Mouse (Mus musculus): ENCODE results near the gene Faap100.
"Not testable (repeated sequence)": the region's sequence is repeated elsewhere in the genome, so short reads cannot be mapped to it uniquely, and the experiment has no call there.

The Faap100 gene

GRCm38 (mm10) chr11:120378611-120379540 is at the start of gene Faap100:
Gene Faap100 (minus strand): TSS chr11:120378764.
- DNase-seq (ENCODE audit: extremely low read depth, low read depth): peak; percentile 83

- no peak for DNase-seq (ENCODE audit: extremely low read depth, low read depth)
Measured at GRCm38 (mm10) chr11:120426727-120427126, 48.2 kb upstream of the Faap100 start.

GRCm38 (mm10) chr11:120423569-120424295 is 45.2 kb upstream of the Faap100 start:
- DNase-seq (ENCODE audit: extremely low read depth, low read depth): no peak

GRCm38 (mm10) chr11:120422651-120423568 is 44.3 kb upstream of the Faap100 start:
- no peak for DNase-seq (ENCODE audit: extremely low read depth, low read depth)

GRCm38 (mm10) chr11:120418592-120418991 is 40.0 kb upstream of the Faap100 start:
- no peak for DNase-seq (ENCODE audit: extremely low read depth, low read depth)

- no peak for DNase-seq (ENCODE audit: extremely low read depth, low read depth)
Measured at GRCm38 (mm10) chr11:120417852-120418251, 39.3 kb upstream of the Faap100 start.

- not testable (repeated sequence) for DNase-seq (ENCODE audit: extremely low read depth, low read depth)
Measured at GRCm38 (mm10) chr11:120413621-120414020, 35.1 kb upstream of the Faap100 start.

- DNase-seq (ENCODE audit: extremely low read depth, low read depth): no peak
Measured at GRCm38 (mm10) chr11:120406445-120406844, 27.9 kb upstream of the Faap100 start.

- peak; percentile 92 for DNase-seq (ENCODE audit: extremely low read depth, low read depth)
Measured at GRCm38 (mm10) chr11:120405867-120406266, 27.3 kb upstream of the Faap100 start.

GRCm38 (mm10) chr11:120404814-120405213 is 26.2 kb upstream of the Faap100 start:
- DNase-seq (ENCODE audit: extremely low read depth, low read depth): peak; percentile 86

GRCm38 (mm10) chr11:120399319-120399718 is 20.8 kb upstream of the Faap100 start:
- DNase-seq (ENCODE audit: extremely low read depth, low read depth): no peak

- no peak for DNase-seq (ENCODE audit: extremely low read depth, low read depth)
Measured at GRCm38 (mm10) chr11:120397602-120398001, 19.0 kb upstream of the Faap100 start.

- no peak for DNase-seq (ENCODE audit: extremely low read depth, low read depth)
Measured at GRCm38 (mm10) chr11:120395661-120396060, 17.1 kb upstream of the Faap100 start.

- no peak for DNase-seq (ENCODE audit: extremely low read depth, low read depth)
Measured at GRCm38 (mm10) chr11:120388580-120388979, 10.0 kb upstream of the Faap100 start.

GRCm38 (mm10) chr11:120387157-120387556 is 8.6 kb upstream of the Faap100 start:
- DNase-seq (ENCODE audit: extremely low read depth, low read depth): no peak

GRCm38 (mm10) chr11:120386632-120387031 is 8.1 kb upstream of the Faap100 start:
- DNase-seq (ENCODE audit: extremely low read depth, low read depth): no peak

GRCm38 (mm10) chr11:120382509-120382908 is 3.9 kb upstream of the Faap100 start:
- no peak for DNase-seq (ENCODE audit: extremely low read depth, low read depth)

- no peak for DNase-seq (ENCODE audit: extremely low read depth, low read depth)
Measured at GRCm38 (mm10) chr11:120381157-120381556, 2.6 kb upstream of the Faap100 start.

- no peak for DNase-seq (ENCODE audit: extremely low read depth, low read depth)
Measured at GRCm38 (mm10) chr11:120380271-120380670, 1.7 kb upstream of the Faap100 start.

- DNase-seq (ENCODE audit: extremely low read depth, low read depth): no peak
Measured at GRCm38 (mm10) chr11:120378031-120378610, 443 bp downstream of the Faap100 start.

- DNase-seq (ENCODE audit: extremely low read depth, low read depth): no peak
Measured at GRCm38 (mm10) chr11:120377337-120377736, 1.2 kb downstream of the Faap100 start.

Data from MEL-GATA-1-ER (cell line).